Mouse (Mus musculus) ES-Bruce4 (cell line): Measurements from ENCODE around the gene Rhox10.

Experiments
- CTCF ChIP-seq: IDR thresholded peaks from one replicate; pipeline ENCODE4 v1.8.1; 2011; ENCODE audit warnings: low read depth, low read length
- EP300 ChIP-seq: IDR thresholded peaks from 2 replicates; pipeline ENCODE4 v1.6.1; 2011; ENCODE audit warnings: low read depth, low read length; ENCODE audit not compliant: insufficient read depth
- POLR2A ChIP-seq: IDR thresholded peaks from one replicate; pipeline ENCODE4 v1.8.1; 2011; ENCODE audit warnings: low read length; ENCODE audit not compliant: insufficient read depth

DNA sequence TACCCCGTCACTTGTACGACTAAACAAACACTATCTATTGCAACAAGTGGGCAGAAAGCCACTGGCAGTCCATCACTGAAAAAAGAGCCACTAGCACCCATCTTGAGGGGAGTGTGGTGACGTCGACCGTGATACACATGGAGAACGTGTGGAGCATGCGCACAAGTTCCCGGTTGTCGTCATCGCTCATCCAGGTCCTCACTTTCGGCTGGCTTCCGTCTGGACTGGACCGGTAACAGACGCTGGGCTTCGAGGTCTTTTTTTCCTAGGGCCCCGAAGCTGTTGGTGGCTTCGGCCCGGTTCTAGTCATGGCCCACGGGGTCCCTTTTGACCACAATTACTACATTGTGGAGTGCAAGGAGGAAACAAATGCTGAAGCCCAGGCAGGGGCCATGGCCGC lies 54.7 kb downstream of the Rhox10 start, which contains the start of gene Rhox13:
- TF ChIP-seq CTCF (no peak), POLR2A (no peak), EP300 (no peak)
